Mouse (Mus musculus) activated CD4-positive, CD25-positive, alpha-beta regulatory T cell (primary cell): ENCODE results near the gene Kpna4. TPM values are rescaled to one million over a fixed set of nuclear protein-coding genes. Genes with fewer than 3 reads are reported as not detected.

ENCODE experiments used
- polyA plus RNA-seq, 2 experiments: library from polyadenylated mRNA; unstranded; fragments of 100-300 nt; shearing (Covaris generic); gene quantifications; one replicate each; pipeline ENCODE4 v1.2.1; 2017

Gene Kpna4
- polyA plus RNA-seq, result 100 to 1,000 TPM; 109 to 135 TPM

GRCm38 (mm10) chr3:69126509-69127345, at the start of gene Kpna4:
Gene Kpna4 (minus strand): TSS chr3:69127113.

GRCm38 (mm10) chr3:69044645-69045399, 82.1 kb downstream of the Kpna4 start, which contains the start of gene Trim59:
Gene Trim59 (minus strand): TSS chr3:69044755.

Other genes starting within 250 kb of the Kpna4 start
- gene Ift80, start 122.5 kb downstream of the Kpna4 start, polyA plus RNA-seq, result 10 to 100 TPM; 89.6 to 94.2 TPM
- gene Smc4, start 122.4 kb downstream of the Kpna4 start, polyA plus RNA-seq, result 100 to 1,000 TPM; 485 to 541 TPM
- 100 to 1,000 TPM; 128 to 257 TPM for gene Trim59, start 82.4 kb downstream of the Kpna4 start, polyA plus RNA-seq
- gene Arl14, start 95.3 kb upstream of the Kpna4 start, polyA plus RNA-seq, result under 1 TPM in 1 of 2 experiments, not detected in 1; 0.28 TPM
- 1 to 10 TPM; 5.5 to 7.0 TPM for gene Ppm1l, start 189.7 kb upstream of the Kpna4 start, polyA plus RNA-seq